Comparison of ENCODE assay signal across 11 mouse cellular contexts in genomic region chr15:79693740-79694139, GRCm38 (mm10). TPM values are rescaled to one million over a fixed set of nuclear protein-coding genes. Genes with fewer than 3 reads are reported as not detected.
DNase-seq lines count a peak whose midpoint lies in the region; ATAC-seq and TF ChIP-seq lines count a peak whose summit lies in the region.
"Had no signal": no experiment of that assay in that cellular context is flagged by ENCODE, and none has a peak within 500 bp of the region (broad histone marks: within the 10 kb centered on the region; RNA-seq: fewer than 3 reads in every experiment).

No protein-coding gene starts in this region.

- no peak for TF ChIP-seq EP300 in MEL (IDR thresholded peaks at IDR 0.05; ENCODE audit: low read depth in 1 of 2, low read length in 2 of 2)

- DNase-seq in hindbrain, postnatal 0 days (ENCODE audit: low spot score), result no peak
- DNase-seq in MEL (ENCODE audit: low read depth, low spot score), result no peak
- peak; percentile 45 for DNase-seq in liver, embryonic 13.5 days
- no peak for DNase-seq in embryo, embryonic 10.5 days (ENCODE audit: low spot score)
- DNase-seq in right cerebral cortex, adult 18-20 months, result no peak
- no peak for DNase-seq in frontal cortex, postnatal 10 days (ENCODE audit: low spot score in 2 of 2)
- DNase-seq: cerebellum, adult 9-10 months had no signal

- H3K27ac ChIP-seq in hindbrain, embryonic 13.5 days, result no peak overlapping the region
- H3K27ac ChIP-seq in hindbrain, postnatal 0 days, result no peak overlapping the region
- H3K27ac ChIP-seq in MEL (ENCODE audit: control insufficient read depth, low read depth, low read length), result no peak overlapping the region
- H3K27ac ChIP-seq in liver, embryonic 13.5 days, result peak overlapping the region; percentile 95
- no peak overlapping the region for H3K27ac ChIP-seq in olfactory bulb, adult 2 months (ENCODE audit: insufficient read depth, low read depth, low read length)

- H3K9ac ChIP-seq in hindbrain, embryonic 13.5 days, result no peak overlapping the region; the same call in 1 of the 2 replicates
- H3K9ac ChIP-seq in hindbrain, postnatal 0 days (replicated peaks; ENCODE audit: low read length), result no peak overlapping the region
- peak overlapping the region; percentile 10; the same call in 1 of the 2 replicates for H3K9ac ChIP-seq in MEL (ENCODE audit: control insufficient read depth, low read depth, low read length, poor library complexity, severe bottlenecking)
- H3K9ac ChIP-seq in liver, embryonic 13.5 days, result peak overlapping the region; percentile 99

- whole genome bisulfite sequencing in hindbrain, embryonic 13.5 days, result 89% methylated on average over 11 of the region's 11 CpGs
- 86% methylated on average over 11 of the region's 11 CpGs for WGBS in hindbrain, postnatal 0 days
- WGBS in liver, embryonic 13.5 days (ENCODE audit: insufficient replicate concordance), result 16% methylated on average over 11 of the region's 11 CpGs
- 56% methylated on average over 11 of the region's 11 CpGs for WGBS in olfactory bulb, adult 2 months

- no peaks in the 10 kb centered on the region for H3K9me3 ChIP-seq in hindbrain, embryonic 13.5 days
- H3K9me3 ChIP-seq in hindbrain, postnatal 0 days (ENCODE audit: low read length), result no peaks in the 10 kb centered on the region
- no peaks in the 10 kb centered on the region for H3K9me3 ChIP-seq in MEL (replicated peaks; ENCODE audit: insufficient read depth, low read length)
- no peaks in the 10 kb centered on the region for H3K9me3 ChIP-seq in liver, embryonic 13.5 days (replicated peaks)

- H3K4me1 ChIP-seq in hindbrain, embryonic 13.5 days (replicated peaks), result peaks cover 51% of the 10 kb centered on the region
- 0 out of 2 replicates have a peak, but pooled peaks cover 8% of the 10 kb centered on the region for H3K4me1 ChIP-seq in hindbrain, postnatal 0 days (ENCODE audit: insufficient read depth, low read length)
- H3K4me1 ChIP-seq in MEL (ENCODE audit: control insufficient read depth in 1 of 2, insufficient read depth in 2 of 2, low read length in 2 of 2), result peaks cover 8 to 31% of the 10 kb centered on the region in 2 experiments
- H3K4me1 ChIP-seq in liver, embryonic 13.5 days (replicated peaks), result peaks cover 84% of the 10 kb centered on the region
- peaks cover 30% of the 10 kb centered on the region for H3K4me1 ChIP-seq in olfactory bulb, adult 2 months (ENCODE audit: control insufficient read depth, insufficient read depth, low read length)

- H3K4me3 ChIP-seq in hindbrain, embryonic 13.5 days, result no peak overlapping the region
- no peak overlapping the region for H3K4me3 ChIP-seq in hindbrain, postnatal 0 days (ENCODE audit: low read length)
- H3K4me3 ChIP-seq in MEL (ENCODE audit: control insufficient read depth in 1 of 2, insufficient read depth in 1 of 2, low read depth in 2 of 2, low read length in 2 of 2), result no peak overlapping the region
- H3K4me3 ChIP-seq in liver, embryonic 13.5 days (replicated peaks), result peak overlapping the region; percentile 95
- peak overlapping the region; percentile 6; the same call in 1 of the 2 replicates for H3K4me3 ChIP-seq in olfactory bulb, adult 2 months (ENCODE audit: insufficient read depth, low read depth, low read length)
- H3K4me3 ChIP-seq: myocyte had no signal

- TF ChIP-seq CTCF in hindbrain, postnatal 0 days (IDR thresholded peaks at IDR 0.05; ENCODE audit: low read depth), result no peak
- TF ChIP-seq CTCF in MEL (IDR thresholded peaks at IDR 0.05 in 2 of 3, conservative IDR thresholded peaks at IDR 0.05 in 1 of 3; ENCODE audit: control insufficient read depth in 1 of 3, insufficient read depth in 1 of 3, low read depth in 2 of 3, low read length in 3 of 3, poor library complexity in 1 of 3, severe bottlenecking in 1 of 3), result no peak
- TF ChIP-seq CTCF in olfactory bulb, adult 2 months (IDR thresholded peaks at IDR 0.05; ENCODE audit: insufficient read depth, low read depth, low read length), result no peak

- no peaks in the 10 kb centered on the region for H3K27me3 ChIP-seq in hindbrain, embryonic 13.5 days
- no peaks in the 10 kb centered on the region for H3K27me3 ChIP-seq in hindbrain, postnatal 0 days (ENCODE audit: insufficient read depth, low read length)
- H3K27me3 ChIP-seq in MEL (ENCODE audit: control insufficient read depth in 1 of 2, insufficient read depth in 2 of 2, low read length in 2 of 2), result no peaks in the 10 kb centered on the region
- H3K27me3 ChIP-seq in liver, embryonic 13.5 days, result no peaks in the 10 kb centered on the region
- H3K27me3 ChIP-seq: Patski had no signal

- no peak for TF ChIP-seq POLR2A in MEL (IDR thresholded peaks at IDR 0.05; ENCODE audit: control insufficient read depth in 1 of 2, insufficient read depth in 1 of 2, low read depth in 1 of 2, low read length in 2 of 2, poor library complexity in 1 of 2)
- TF ChIP-seq POLR2A in olfactory bulb, adult 2 months (IDR thresholded peaks at IDR 0.05; ENCODE audit: insufficient read depth, low read depth, low read length), result no peak

- H3K79me2 ChIP-seq in MEL (ENCODE audit: control insufficient read depth, insufficient read depth, low read length, poor library complexity), result peaks cover 49% of the 10 kb centered on the region

- H3K4me2 ChIP-seq in hindbrain, embryonic 13.5 days, result 0 out of 2 replicates have a peak overlapping the region, but pooled peaks have one; percentile 8
- H3K4me2 ChIP-seq in hindbrain, postnatal 0 days (ENCODE audit: low read depth, low read length), result no peak overlapping the region
- peak overlapping the region; percentile 97 for H3K4me2 ChIP-seq in liver, embryonic 13.5 days

- no peak for TF ChIP-seq RAD21 in MEL (IDR thresholded peaks at IDR 0.05; ENCODE audit: low read depth, low read length)

- H3K36me3 ChIP-seq in hindbrain, embryonic 13.5 days, result peaks cover 12% of the 10 kb centered on the region; the same call in 1 of the 2 replicates
- H3K36me3 ChIP-seq in hindbrain, postnatal 0 days (ENCODE audit: insufficient read depth, low read length), result no peaks in the 10 kb centered on the region; the same call in 1 of the 2 replicates
- H3K36me3 ChIP-seq in MEL (ENCODE audit: control insufficient read depth in 1 of 2, insufficient read depth in 2 of 2, low read length in 2 of 2), result peaks cover 0 to 40% of the 10 kb centered on the region in 2 experiments; a peak in 3 of 4 replicates
- H3K36me3 ChIP-seq in liver, embryonic 13.5 days, result peaks cover 30% of the 10 kb centered on the region

- no peak for ATAC-seq in hindbrain, embryonic 13.5 days (ENCODE audit: low FRiP score)
- no peak for ATAC-seq in hindbrain, postnatal 0 days
- ATAC-seq in liver, embryonic 13.5 days (ENCODE audit: low read depth), result no peak
- ATAC-seq: Patski had no signal

RNA-seq across cellular contexts. Expression of gene Gtpbp1, which starts 3.1 kb away (rescaled TPM):
- polyA plus RNA-seq in hindbrain, embryonic 13.5 days (2015; fragmentation: Nextera tagmentation; extraction: Ambion mirVana), result 44.8 and 45.2 TPM in 2 replicates
- total RNA-seq in hindbrain, postnatal 0 days (2014; rRNA removed), result 88.2 and 91.7 TPM in 2 replicates
- polyA plus RNA-seq in hindbrain, postnatal 0 days (2015; fragmentation: Nextera tagmentation; extraction: Ambion mirVana), result 36.7 and 38.3 TPM in 2 replicates
- 41.9 and 50.3 TPM in 2 replicates for total RNA-seq in MEL (2012; rRNA removed)
- 10 to 100 TPM in 1 of 2 experiments, not detected in 1; 92.2 TPM for polyA plus RNA-seq in MEL (2012; ENCODE audit: insufficient read depth in 1 of 2, insufficient read length in 2 of 2, low read depth in 1 of 2, low replicate concordance in 2 of 2, missing spikeins in 1 of 2)
- polyA plus RNA-seq in liver, embryonic 13.5 days (2015; fragmentation: Nextera tagmentation; extraction: Ambion mirVana), result 32.6 and 36.9 TPM in 2 replicates
- not detected in 2 replicates for polyA plus RNA-seq in olfactory bulb, adult 2 months (2012; ENCODE audit: insufficient read depth, insufficient read length, low replicate concordance, missing spikeins)

RNA-seq across cellular contexts. Expression of gene Josd1, which starts 6.0 kb away (rescaled TPM):
- 19.1 and 20.2 TPM in 2 replicates for polyA plus RNA-seq in hindbrain, embryonic 13.5 days (2015; fragmentation: Nextera tagmentation; extraction: Ambion mirVana)
- total RNA-seq in hindbrain, postnatal 0 days (2014; rRNA removed), result 53.3 and 57.9 TPM in 2 replicates
- polyA plus RNA-seq in hindbrain, postnatal 0 days (2015; fragmentation: Nextera tagmentation; extraction: Ambion mirVana), result 18.1 and 20.0 TPM in 2 replicates
- total RNA-seq in MEL (2012; rRNA removed), result 37.8 and 47.2 TPM in 2 replicates
- polyA plus RNA-seq in MEL (2012; ENCODE audit: insufficient read depth in 1 of 2, insufficient read length in 2 of 2, low read depth in 1 of 2, low replicate concordance in 2 of 2, missing spikeins in 1 of 2), result 10 to 100 TPM in 1 of 2 experiments, not detected in 1; 46.5 TPM
- 20.0 and 21.6 TPM in 2 replicates for polyA plus RNA-seq in liver, embryonic 13.5 days (2015; fragmentation: Nextera tagmentation; extraction: Ambion mirVana)
- polyA plus RNA-seq in olfactory bulb, adult 2 months (2012; ENCODE audit: insufficient read depth, insufficient read length, low replicate concordance, missing spikeins), result not detected in 2 replicates

RNA-seq across cellular contexts. Expression of gene Tomm22, which starts 23.1 kb away (rescaled TPM):
- polyA plus RNA-seq in hindbrain, embryonic 13.5 days (2015; fragmentation: Nextera tagmentation; extraction: Ambion mirVana), result 246 and 253 TPM in 2 replicates
- total RNA-seq in hindbrain, postnatal 0 days (2014; rRNA removed), result 139 and 149 TPM in 2 replicates
- polyA plus RNA-seq in hindbrain, postnatal 0 days (2015; fragmentation: Nextera tagmentation; extraction: Ambion mirVana), result 239 and 241 TPM in 2 replicates
- 161 and 174 TPM in 2 replicates for total RNA-seq in MEL (2012; rRNA removed)
- polyA plus RNA-seq in MEL (2012; ENCODE audit: insufficient read depth in 1 of 2, insufficient read length in 2 of 2, low read depth in 1 of 2, low replicate concordance in 2 of 2, missing spikeins in 1 of 2), result 100 to 1,000 TPM; 281 to 829 TPM
- polyA plus RNA-seq in liver, embryonic 13.5 days (2015; fragmentation: Nextera tagmentation; extraction: Ambion mirVana), result 199 and 225 TPM in 2 replicates
- not detected in 2 replicates for polyA plus RNA-seq in olfactory bulb, adult 2 months (2012; ENCODE audit: insufficient read depth, insufficient read length, low replicate concordance, missing spikeins)

RNA-seq across cellular contexts. Expression of gene Cby1, which starts 34.7 kb away (rescaled TPM):
- 84.2 and 85.8 TPM in 2 replicates for polyA plus RNA-seq in hindbrain, embryonic 13.5 days (2015; fragmentation: Nextera tagmentation; extraction: Ambion mirVana)
- total RNA-seq in hindbrain, postnatal 0 days (2014; rRNA removed), result 48.2 and 54.2 TPM in 2 replicates
- polyA plus RNA-seq in hindbrain, postnatal 0 days (2015; fragmentation: Nextera tagmentation; extraction: Ambion mirVana), result 91.5 and 92.0 TPM in 2 replicates
- total RNA-seq in MEL (2012; rRNA removed), result 29.6 and 34.3 TPM in 2 replicates
- polyA plus RNA-seq in MEL (2012; ENCODE audit: insufficient read depth in 1 of 2, insufficient read length in 2 of 2, low read depth in 1 of 2, low replicate concordance in 2 of 2, missing spikeins in 1 of 2), result 10 to 100 TPM in 1 of 2 experiments, not detected in 1; 56.2 TPM
- polyA plus RNA-seq in liver, embryonic 13.5 days (2015; fragmentation: Nextera tagmentation; extraction: Ambion mirVana), result 18.6 and 19.3 TPM in 2 replicates
- polyA plus RNA-seq in olfactory bulb, adult 2 months (2012; ENCODE audit: insufficient read depth, insufficient read length, low replicate concordance, missing spikeins), result not detected in 2 replicates

RNA-seq across cellular contexts. Expression of gene Fam227a, which starts 35.0 kb away (rescaled TPM):
- 5.4 and 5.6 TPM in 2 replicates for polyA plus RNA-seq in hindbrain, embryonic 13.5 days (2015; fragmentation: Nextera tagmentation; extraction: Ambion mirVana)
- 6.4 and 8.4 TPM in 2 replicates for total RNA-seq in hindbrain, postnatal 0 days (2014; rRNA removed)
- 2.1 and 3.1 TPM in 2 replicates for polyA plus RNA-seq in hindbrain, postnatal 0 days (2015; fragmentation: Nextera tagmentation; extraction: Ambion mirVana)
- total RNA-seq in MEL (2012; rRNA removed), result 0.35 and 0.39 TPM in 2 replicates
- under 1 TPM in 1 of 2 experiments, not detected in 1; 0.60 TPM for polyA plus RNA-seq in MEL (2012; ENCODE audit: insufficient read depth in 1 of 2, insufficient read length in 2 of 2, low read depth in 1 of 2, low replicate concordance in 2 of 2, missing spikeins in 1 of 2)
- 0.12 and 0.39 TPM in 2 replicates for polyA plus RNA-seq in liver, embryonic 13.5 days (2015; fragmentation: Nextera tagmentation; extraction: Ambion mirVana)
- polyA plus RNA-seq in olfactory bulb, adult 2 months (2012; ENCODE audit: insufficient read depth, insufficient read length, low replicate concordance, missing spikeins), result not detected in 2 replicates

Comparison
In these comparisons a context has a peak if more than half of its experiments do, and no peak if none do; other contexts are left out.
1. H3K4me3 ChIP-seq: peak in liver, embryonic 13.5 days (single experiment) and olfactory bulb, adult 2 months (single experiment); none in hindbrain, embryonic 13.5 days (single experiment), hindbrain, postnatal 0 days (single experiment) and MEL (0 of 2).
2. H3K9ac ChIP-seq: peak in MEL (single experiment) and liver, embryonic 13.5 days (single experiment); none in hindbrain, embryonic 13.5 days (single experiment) and hindbrain, postnatal 0 days (single experiment).